Mouse (Mus musculus) cerebellum, adult 2 months (tissue): ENCODE measurements around the gene Slc37a4. TPM values are rescaled to one million over a fixed set of nuclear protein-coding genes. Genes with fewer than 3 reads are reported as not detected.

Source experiments
- DNase-seq, 2 experiments: peaks; one replicate each; pipeline ENCODE4 v3.0.0; 2021
- H3K27ac ChIP-seq: fragments of 200-500 bp; 2 replicates; pipeline ENCODE4 v1.5.1; 2012; ENCODE audit warnings: low read length, control low read depth, inconsistent platforms; ENCODE audit not compliant: insufficient read depth
- H3K27me3 ChIP-seq: fragments of 200-500 bp; 2 replicates; pipeline ENCODE4 v1.6.1; 2012; ENCODE audit warnings: inconsistent platforms, mild to moderate bottlenecking, low read length, moderate library complexity; ENCODE audit not compliant: control insufficient read depth, insufficient read depth
- H3K4me1 ChIP-seq: fragments of 200-500 bp; 2 replicates; pipeline ENCODE4 v1.6.1; 2011; ENCODE audit warnings: low read length; ENCODE audit not compliant: control insufficient read depth, insufficient read depth
- H3K4me3 ChIP-seq: fragments of 200-500 bp; replicated peaks from 2 replicates; pipeline ENCODE3; 2011; ENCODE audit warnings: mild to moderate bottlenecking, low read depth, low read length, control low read depth; ENCODE audit not compliant: insufficient read depth
- CTCF ChIP-seq: fragments of 200-500 bp; IDR thresholded peaks from 2 replicates; pipeline ENCODE4 v1.5.1; 2011; ENCODE audit warnings: low read depth, mild to moderate bottlenecking, control low read depth, low read length, moderate library complexity, borderline replicate concordance; ENCODE audit not compliant: insufficient read depth
- POLR2A ChIP-seq: fragments of 200-500 bp; IDR thresholded peaks from 2 replicates; pipeline ENCODE4 v1.6.1; 2011; ENCODE audit warnings: low read length, control low read depth, borderline replicate concordance; ENCODE audit not compliant: insufficient read depth
- WGBS: fragments of 180-500 bp; shearing (Covaris S2); methylation state at CpG from one replicate; pipeline ENCODE4 v1.1.7; 2018; 5-methylcytosine and 5-hydroxymethylcytosine counted together
- polyA plus RNA-seq: library from polyadenylated mRNA; depleted of rRNA; stranded (reverse); fragments of >200 nt; gene quantifications from 2 replicates; pipeline ENCODE4 v1.2.3, GENCODE M21; 2012

Slc37a4 gene
- polyA plus RNA-seq, 1 experiment = 52.2 TPM

- peak overlapping the region; percentile 79 for H3K4me3 ChIP-seq
- 4% methylated on average over 15 of the region's 15 CpGs for WGBS
- H3K27me3 ChIP-seq = no peaks in the 10 kb centered on the region
- no peaks in the 10 kb centered on the region for H3K4me1 ChIP-seq
- no peak for TF ChIP-seq POLR2A
- TF ChIP-seq CTCF = no peak
- peak overlapping the region; percentile 9; the same call in 1 of the 2 replicates for H3K27ac ChIP-seq
- DNase-seq = peak in 1 of 2 experiments; percentile 47
These were observed 16.8 kb upstream of the Slc37a4 start for GRCm38 (mm10) chr9:44379862-44380261.

- Histone ChIP-seq H3K27me3 (no peaks in the 10 kb centered on the region), H3K27ac (no peak overlapping the region)
- WGBS = 91% methylated on average over 13 of the region's 13 CpGs
These were observed 12.1 kb upstream of the Slc37a4 start for GRCm38 (mm10) chr9:44384596-44384995.

DNA sequence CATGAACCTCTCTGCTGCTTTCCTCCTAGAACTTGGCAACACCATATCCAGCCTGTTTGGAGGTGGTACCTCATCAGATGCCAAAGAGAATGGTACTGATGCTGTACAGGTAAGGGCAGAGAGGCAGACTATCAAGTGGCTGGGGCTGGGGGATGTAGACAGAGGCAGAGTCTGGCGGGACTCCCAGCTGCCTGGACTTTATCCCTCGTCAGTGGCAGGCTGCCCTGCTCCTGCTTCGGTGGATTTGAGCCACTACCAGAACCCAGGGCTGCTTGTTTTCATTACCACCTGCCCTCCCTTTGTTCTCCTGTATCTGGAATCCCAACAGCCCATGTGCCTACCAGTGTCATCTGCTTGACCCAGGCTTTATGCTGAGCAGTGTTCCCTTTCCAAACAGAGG is 9.4 kb upstream of the Slc37a4 start:
- H3K4me1 ChIP-seq = no peaks in the 10 kb centered on the region
- TF ChIP-seq CTCF = no peak
- no peak for TF ChIP-seq POLR2A
- no peak for DNase-seq
- no peak overlapping the region for H3K4me3 ChIP-seq
- WGBS = 46% methylated on average over 3 of the region's 3 CpGs
- H3K27ac ChIP-seq = no peak overlapping the region
- H3K27me3 ChIP-seq = no peaks in the 10 kb centered on the region

More at GRCm38 (mm10) chr9:44384596-44384995, 12.1 kb upstream of the Slc37a4 start:
- Histone ChIP-seq H3K4me1 (no peaks in the 10 kb centered on the region), H3K4me3 (no peak overlapping the region)
- TF ChIP-seq CTCF (no peak), POLR2A (no peak)
- no peak for DNase-seq

DNA sequence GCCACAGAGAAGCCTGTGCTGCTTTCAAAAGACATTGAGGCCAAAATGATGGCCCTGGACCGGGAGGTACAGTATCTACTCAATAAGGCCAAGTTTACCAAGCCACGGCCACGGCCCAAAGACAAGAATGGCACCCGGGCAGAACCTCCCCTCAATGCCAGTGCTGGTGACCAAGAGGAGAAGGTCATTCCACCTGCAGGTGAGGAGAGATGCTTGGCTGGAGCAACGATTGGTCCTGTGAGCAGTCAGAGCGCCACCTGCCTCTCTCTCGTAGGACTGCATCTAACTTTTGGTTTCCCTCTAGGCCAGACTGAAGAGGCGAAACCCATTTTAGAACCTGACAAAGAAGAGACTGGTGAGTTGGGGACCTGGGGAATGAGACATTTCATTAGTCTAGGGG is 7.4 kb upstream of the Slc37a4 start:
- Histone ChIP-seq H3K27me3 (no peaks in the 10 kb centered on the region), H3K4me1 (no peaks in the 10 kb centered on the region), H3K27ac (no peak overlapping the region), H3K4me3 (no peak overlapping the region)
- TF ChIP-seq CTCF (peak; percentile 87), POLR2A (no peak)
- DNase-seq = peak; percentile 71 to 74
- 33% methylated on average over 8 of the region's 8 CpGs for WGBS

DNA sequence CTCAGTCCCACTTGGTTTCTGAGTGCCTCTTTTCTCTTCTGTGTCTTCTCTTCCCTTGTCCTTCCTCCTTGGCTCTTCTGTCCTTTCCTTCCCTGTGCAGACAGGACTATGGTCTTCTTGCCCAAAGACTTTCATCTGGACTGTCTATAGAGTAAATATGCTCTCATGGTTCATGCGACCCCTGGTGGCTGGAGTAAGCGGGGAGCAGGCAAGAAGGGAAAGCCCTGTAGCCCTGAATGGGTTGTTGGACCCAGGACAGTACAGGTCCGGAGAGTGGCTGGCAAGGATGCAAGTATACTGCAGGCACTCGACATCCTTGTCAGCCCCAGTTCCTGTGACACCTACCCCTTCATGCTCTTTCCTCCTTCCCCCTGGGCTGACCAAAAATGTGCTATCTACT is 5.2 kb upstream of the Slc37a4 start:
- Histone ChIP-seq H3K27ac (no peak overlapping the region), H3K27me3 (no peaks in the 10 kb centered on the region), H3K4me3 (no peak overlapping the region), H3K4me1 (no peaks in the 10 kb centered on the region)
- DNase-seq = peak; percentile 66 to 73
- 9% methylated on average over 4 of the region's 4 CpGs for WGBS
- TF ChIP-seq POLR2A (no peak), CTCF (peak; percentile 71)

DNA sequence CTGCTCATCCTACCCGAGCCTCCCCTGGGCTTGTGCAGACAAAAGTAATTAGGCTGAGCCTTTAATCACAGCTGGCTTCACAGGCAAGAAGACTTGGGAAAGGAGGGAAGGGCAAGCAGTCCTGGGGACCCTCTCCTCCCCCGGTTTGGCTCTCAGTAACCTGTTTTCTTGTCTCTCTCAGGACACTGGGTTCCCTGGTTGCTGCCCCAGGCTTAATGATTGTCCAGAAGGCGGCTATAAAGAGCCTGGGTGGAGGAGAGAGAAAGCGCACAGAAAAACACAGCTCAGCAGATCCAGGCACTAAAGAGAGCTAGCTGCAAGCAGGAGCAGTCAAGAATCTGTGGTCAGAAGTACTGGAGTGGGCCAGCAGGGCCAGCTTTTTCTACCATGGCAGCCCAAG is 1.4 kb downstream of the Slc37a4 start:
- H3K4me1 ChIP-seq = peaks cover 8% of the 10 kb centered on the region; the same call in 1 of the 2 replicates
- no peaks in the 10 kb centered on the region for H3K27me3 ChIP-seq
- DNase-seq = no peak
- peak overlapping the region; percentile 14 for H3K4me3 ChIP-seq
- H3K27ac ChIP-seq = no peak overlapping the region
- 29% methylated on average over 4 of the region's 4 CpGs for WGBS
- no peak for TF ChIP-seq CTCF
- TF ChIP-seq POLR2A = no peak

- Histone ChIP-seq H3K27ac (no peak overlapping the region), H3K27me3 (no peaks in the 10 kb centered on the region), H3K4me3 (no peak overlapping the region), H3K4me1 (peaks cover 8% of the 10 kb centered on the region; the same call in 1 of the 2 replicates)
- TF ChIP-seq CTCF = no peak
- no peak for TF ChIP-seq POLR2A
- DNase-seq = peak in 1 of 2 experiments; percentile 22
- WGBS = 79% methylated on average over 9 of the region's 9 CpGs
These were observed 1.9 kb downstream of the Slc37a4 start for GRCm38 (mm10) chr9:44398551-44398950.

GRCm38 (mm10) chr9:44399114-44399794 is 2.6 kb downstream of the Slc37a4 start:
- Histone ChIP-seq H3K4me3 (no peak overlapping the region), H3K27ac (no peak overlapping the region), H3K4me1 (peaks cover 8% of the 10 kb centered on the region; the same call in 1 of the 2 replicates), H3K27me3 (no peaks in the 10 kb centered on the region)
- WGBS = 57% methylated on average over 13 of the region's 13 CpGs
- DNase-seq = peak in 1 of 2 experiments; percentile 24
- TF ChIP-seq POLR2A (no peak), CTCF (no peak)

GRCm38 (mm10) chr9:44399795-44400114 is 3.1 kb downstream of the Slc37a4 start:
- 39% methylated on average over 6 of the region's 6 CpGs for WGBS
- Histone ChIP-seq H3K4me3 (no peak overlapping the region), H3K4me1 (peaks cover 8% of the 10 kb centered on the region; the same call in 1 of the 2 replicates), H3K27ac (no peak overlapping the region), H3K27me3 (no peaks in the 10 kb centered on the region)
- peak in 1 of 2 experiments; percentile 19 for DNase-seq
- TF ChIP-seq CTCF (no peak), POLR2A (no peak)
